Mouse (Mus musculus) urinary bladder, postnatal 14 days (tissue): ENCODE measurements around the gene Ldlrad1.

Experiments used
- DNase-seq: peaks from one replicate; pipeline ENCODE4 v3.0.0; 2021; ENCODE audit warnings: low spot score

Gene Ldlrad1

DNA sequence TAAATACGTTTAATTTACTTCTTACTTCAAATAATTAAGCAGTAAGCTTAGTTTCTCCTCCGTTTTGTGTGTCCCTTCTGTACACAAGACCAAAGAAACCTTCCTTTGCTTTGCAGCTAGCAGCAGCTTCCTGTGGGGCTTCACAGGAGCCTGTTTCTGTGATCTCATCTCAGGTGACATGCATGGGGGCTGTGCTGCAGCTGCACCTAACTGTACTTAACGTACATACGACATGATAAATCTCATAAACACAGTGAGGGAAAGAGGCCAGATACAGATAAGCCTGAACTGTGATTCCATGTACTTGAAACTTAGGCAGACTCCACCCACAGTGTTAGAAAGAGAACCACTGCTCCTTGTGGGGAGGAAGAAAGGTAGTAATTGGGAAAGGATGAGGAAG, 51.0 kb downstream of the Ldlrad1 start:
- DNase-seq: no peak
